Mouse (Mus musculus) heart, embryonic 11.5 days (tissue): ENCODE measurements around the gene Rbm46. TPM values are rescaled to one million over a fixed set of nuclear protein-coding genes. Genes with fewer than 3 reads are reported as not detected.

ENCODE experiments used
- ATAC-seq: fragments of 200-750 bp; cut with Nextera tagmentation; replicated peaks from 2 replicates; pipeline ENCODE4 v1.8.0; 2017; ENCODE audit warnings: moderate library complexity; ENCODE audit not compliant: insufficient number of reproducible peaks, low FRiP score, low TSS enrichment
- H3K27ac ChIP-seq: fragments of 300-500 bp; sonication (generic); 2 replicates; pipeline ENCODE4 v1.5.1; 2014; ENCODE audit warnings: mild to moderate bottlenecking, low read depth, low read length
- H3K27me3 ChIP-seq: fragments of 300-500 bp; sonication (generic); 2 replicates; pipeline ENCODE4 v1.6.1; 2014; ENCODE audit warnings: mild to moderate bottlenecking, low read length, mixed read lengths; ENCODE audit not compliant: control insufficient read depth, insufficient read depth
- H3K36me3 ChIP-seq: fragments of 300-500 bp; sonication (generic); 2 replicates; pipeline ENCODE4 v1.6.1; 2014; ENCODE audit warnings: mild to moderate bottlenecking, low read length, moderate library complexity, mixed read lengths; ENCODE audit not compliant: control insufficient read depth, insufficient read depth
- H3K4me1 ChIP-seq: fragments of 300-500 bp; sonication (generic); 2 replicates; pipeline ENCODE4 v1.6.1; 2014; ENCODE audit warnings: low read length; ENCODE audit not compliant: control insufficient read depth, insufficient read depth
- H3K4me2 ChIP-seq: fragments of 300-500 bp; sonication (generic); 2 replicates; pipeline ENCODE4 v1.6.1; 2014; ENCODE audit warnings: mild to moderate bottlenecking, moderate library complexity
- H3K4me3 ChIP-seq: fragments of 300-500 bp; sonication (generic); 2 replicates; pipeline ENCODE4 v1.5.1; 2014; ENCODE audit warnings: low read depth, low read length
- H3K9ac ChIP-seq: fragments of 300-500 bp; sonication (generic); 2 replicates; pipeline ENCODE4 v1.6.1; 2014; ENCODE audit warnings: mild to moderate bottlenecking, low read depth, low read length, moderate library complexity
- H3K9me3 ChIP-seq: fragments of 300-500 bp; sonication (generic); replicated peaks from 2 replicates; pipeline ENCODE4 v1.6.1; 2016; ENCODE audit warnings: low read length; ENCODE audit not compliant: control insufficient read depth
- WGBS: fragments of 180-500 bp; shearing (Covaris S2); extraction: QIAGEN DNeasy Blood & Tissue Kit; methylation state at CpG from one replicate; pipeline ENCODE4 v1.1.7; 2014; ENCODE audit not compliant: insufficient replicate concordance; 5-methylcytosine and 5-hydroxymethylcytosine counted together
- polyA plus RNA-seq: library from polyadenylated mRNA; unstranded; fragments of >200 nt; fragmentation: Nextera tagmentation; extraction: Ambion mirVana; gene quantifications from 2 replicates; pipeline ENCODE4 v1.2.1, GENCODE M21; 2014

The Rbm46 gene
- polyA plus RNA-seq, 1 experiment from 2014 or later, result 1.9 TPM

DNA sequence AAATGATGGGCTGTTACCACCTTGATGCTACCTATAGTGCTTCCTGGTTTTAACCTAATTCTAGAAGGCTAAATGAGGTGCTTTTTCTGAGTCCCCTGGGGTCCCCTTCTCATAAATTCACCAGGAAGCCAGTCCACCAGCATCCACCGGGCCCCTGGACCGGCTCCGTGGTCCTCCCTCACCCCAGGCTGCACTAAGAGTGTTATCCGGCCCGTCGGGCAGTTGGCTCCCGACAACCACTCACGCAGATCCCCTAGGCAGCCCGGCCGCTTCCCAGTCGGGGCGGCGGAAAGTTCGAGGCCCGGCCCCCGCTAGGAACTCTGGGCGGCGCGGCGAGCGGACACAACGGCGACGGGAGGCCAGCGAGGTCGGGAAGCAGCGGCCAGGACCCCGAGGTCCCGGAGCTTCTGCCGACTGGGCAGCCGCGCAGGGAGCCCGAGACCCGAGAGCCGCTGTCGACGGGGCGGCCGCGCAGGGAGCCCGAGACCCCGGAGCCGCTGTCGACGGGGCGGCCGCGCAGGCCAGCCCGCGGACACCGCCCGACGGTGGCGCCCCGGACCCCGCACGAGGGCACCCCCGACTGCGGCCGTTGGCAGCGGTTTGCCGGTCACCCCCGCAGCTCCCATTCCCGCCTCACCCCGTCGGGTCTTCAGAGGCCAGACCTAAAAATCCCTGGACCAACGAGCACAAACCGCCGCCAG lies 462 bp downstream of the Rbm46 start:
- no peak; the same call in 1 of the 2 replicates for ATAC-seq
- Histone ChIP-seq H3K36me3 (no peaks in the 10 kb centered on the region), H3K4me1 (no peaks in the 10 kb centered on the region), H3K9ac (peak overlapping the region; percentile 44; the same call in 1 of the 2 replicates), H3K4me3 (peak overlapping the region; percentile 45), H3K27me3 (peaks cover 16% of the 10 kb centered on the region), H3K9me3 (no peaks in the 10 kb centered on the region), H3K27ac (no peak overlapping the region), H3K4me2 (peak overlapping the region; percentile 67)
- 19% methylated on average over 51 of the region's 69 CpGs for WGBS

DNA sequence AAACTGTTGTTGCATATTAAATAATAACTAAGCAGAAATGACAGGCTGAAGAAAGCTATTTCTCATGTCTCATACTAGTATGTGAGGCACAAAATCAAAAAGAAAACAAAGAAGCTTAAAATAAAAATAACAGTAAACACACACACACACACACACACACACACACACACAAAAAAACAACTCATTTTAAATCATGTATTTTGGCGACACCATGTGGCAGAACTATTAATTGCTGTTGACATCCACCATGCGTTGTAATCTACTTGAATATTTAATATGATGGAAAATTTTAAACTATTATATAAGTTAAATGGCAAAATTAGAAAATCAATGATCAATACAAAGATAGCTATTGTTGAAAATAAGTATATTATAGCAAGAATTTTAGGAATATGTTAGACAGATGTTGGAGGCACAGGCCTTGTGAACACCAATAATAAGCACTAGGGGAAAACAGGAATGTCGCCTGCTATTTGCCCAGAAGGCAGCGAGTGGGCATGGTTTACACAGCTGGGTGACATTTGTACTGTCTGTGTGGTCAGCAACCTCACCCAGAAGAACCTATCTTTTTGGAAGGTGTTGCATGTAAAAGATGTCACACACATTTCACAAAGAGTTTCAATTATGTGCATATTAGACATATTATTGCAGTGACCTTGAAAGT lies 18.7 kb downstream of the Rbm46 start:
- no peak for ATAC-seq
- Histone ChIP-seq H3K27me3 (no peaks in the 10 kb centered on the region), H3K4me3 (no peak overlapping the region), H3K4me1 (no peaks in the 10 kb centered on the region), H3K27ac (no peak overlapping the region), H3K36me3 (no peaks in the 10 kb centered on the region), H3K9me3 (no peaks in the 10 kb centered on the region), H3K4me2 (no peak overlapping the region), H3K9ac (no peak overlapping the region)
- 27% methylated on average over 4 of the region's 4 CpGs for WGBS

GRCm38 (mm10) chr3:82825165-82825564 lies 51.1 kb downstream of the Rbm46 start:
- ATAC-seq, result no peak

DNA sequence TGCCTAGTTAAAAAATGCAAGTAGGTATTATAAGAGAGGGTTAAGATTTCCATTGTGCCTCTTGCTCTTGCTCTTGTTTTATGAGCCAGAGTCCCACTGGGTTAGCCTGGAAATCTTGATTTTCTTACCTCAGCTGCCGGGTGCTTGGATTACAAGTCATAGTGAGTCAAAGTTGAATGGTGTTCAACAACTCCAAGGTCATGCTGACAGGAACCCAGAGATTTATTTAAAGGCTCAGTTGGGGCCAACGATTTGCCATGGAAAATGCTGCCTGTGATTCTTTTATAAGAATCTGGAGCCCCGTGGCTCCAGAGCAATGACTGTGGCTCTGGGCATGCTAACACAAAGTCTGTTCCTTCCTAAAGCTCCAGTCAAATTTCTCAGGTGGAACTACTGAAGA lies 64.4 kb downstream of the Rbm46 start:
- Histone ChIP-seq H3K27ac (no peak overlapping the region), H3K27me3 (no peaks in the 10 kb centered on the region), H3K36me3 (no peaks in the 10 kb centered on the region), H3K4me2 (no peak overlapping the region), H3K4me3 (no peak overlapping the region), H3K9me3 (no peaks in the 10 kb centered on the region), H3K4me1 (no peaks in the 10 kb centered on the region), H3K9ac (no peak overlapping the region)
- no peak for ATAC-seq
- WGBS, result 80% methylated on average over 3 of the region's 3 CpGs

More at GRCm38 (mm10) chr3:82825165-82825564, 51.1 kb downstream of the Rbm46 start:
- H3K4me3 ChIP-seq, result no peak overlapping the region
- H3K4me2 ChIP-seq, result no peak overlapping the region
- no peaks in the 10 kb centered on the region for H3K36me3 ChIP-seq
- no peak overlapping the region for H3K9ac ChIP-seq
- no peaks in the 10 kb centered on the region for H3K27me3 ChIP-seq
- no peaks in the 10 kb centered on the region for H3K4me1 ChIP-seq
- H3K27ac ChIP-seq, result no peak overlapping the region
- no peaks in the 10 kb centered on the region for H3K9me3 ChIP-seq
- WGBS, result 82% methylated on average over 9 of the region's 9 CpGs

DNA sequence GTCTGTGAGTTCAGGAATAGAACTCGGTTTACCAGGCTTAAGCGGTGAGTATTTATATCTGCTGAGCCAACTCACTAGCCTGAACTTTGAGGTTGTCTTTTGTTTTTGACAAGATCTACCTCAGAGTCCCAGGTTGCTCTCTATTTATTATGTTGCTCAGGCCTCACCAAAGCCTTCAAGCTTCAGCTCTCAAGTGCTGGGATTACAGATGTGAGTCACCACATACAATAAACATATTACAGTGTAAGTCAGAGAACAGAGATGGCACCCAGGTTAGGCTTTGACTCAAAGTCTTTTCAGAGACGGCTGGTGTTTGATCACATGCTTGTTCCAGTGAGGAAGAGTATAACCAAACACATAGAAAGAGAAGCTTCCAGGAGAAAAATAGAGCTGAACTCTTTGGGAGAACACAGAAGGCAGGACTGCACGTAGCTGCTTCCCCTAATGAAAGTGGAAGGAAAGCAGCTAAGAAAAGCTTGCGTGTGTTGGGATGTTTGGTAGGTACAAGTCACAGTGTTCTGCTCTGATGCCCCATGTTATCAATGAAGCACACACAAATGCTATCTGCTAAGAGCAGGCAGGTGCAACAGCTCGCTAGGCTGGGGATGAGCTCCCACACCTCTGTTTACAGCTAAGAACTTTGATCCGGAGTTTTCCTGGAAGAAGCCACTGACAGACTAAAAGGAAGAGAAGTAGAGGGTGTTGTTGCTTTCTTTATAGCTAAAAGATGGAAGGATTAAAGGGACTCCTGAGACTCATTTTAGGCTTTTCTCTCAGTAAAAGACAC lies 65.8 kb downstream of the Rbm46 start:
- 81% methylated on average over 7 of the region's 7 CpGs for WGBS
- Histone ChIP-seq H3K9ac (no peak overlapping the region), H3K4me2 (no peak overlapping the region), H3K4me3 (no peak overlapping the region), H3K9me3 (no peaks in the 10 kb centered on the region), H3K27ac (no peak overlapping the region), H3K27me3 (no peaks in the 10 kb centered on the region), H3K36me3 (no peaks in the 10 kb centered on the region), H3K4me1 (no peaks in the 10 kb centered on the region)
- ATAC-seq, result no peak

- no peak overlapping the region for H3K9ac ChIP-seq
- H3K27me3 ChIP-seq, result no peaks in the 10 kb centered on the region
- no peak overlapping the region for H3K4me3 ChIP-seq
- H3K4me2 ChIP-seq, result no peak overlapping the region
- H3K36me3 ChIP-seq, result no peaks in the 10 kb centered on the region
- ATAC-seq, result no peak
- H3K9me3 ChIP-seq, result no peaks in the 10 kb centered on the region
- WGBS, result 78% methylated on average over 7 of the region's 7 CpGs
- H3K27ac ChIP-seq, result no peak overlapping the region
- H3K4me1 ChIP-seq, result no peaks in the 10 kb centered on the region
Measured at GRCm38 (mm10) chr3:82809769-82810168, 66.5 kb downstream of the Rbm46 start.

DNA sequence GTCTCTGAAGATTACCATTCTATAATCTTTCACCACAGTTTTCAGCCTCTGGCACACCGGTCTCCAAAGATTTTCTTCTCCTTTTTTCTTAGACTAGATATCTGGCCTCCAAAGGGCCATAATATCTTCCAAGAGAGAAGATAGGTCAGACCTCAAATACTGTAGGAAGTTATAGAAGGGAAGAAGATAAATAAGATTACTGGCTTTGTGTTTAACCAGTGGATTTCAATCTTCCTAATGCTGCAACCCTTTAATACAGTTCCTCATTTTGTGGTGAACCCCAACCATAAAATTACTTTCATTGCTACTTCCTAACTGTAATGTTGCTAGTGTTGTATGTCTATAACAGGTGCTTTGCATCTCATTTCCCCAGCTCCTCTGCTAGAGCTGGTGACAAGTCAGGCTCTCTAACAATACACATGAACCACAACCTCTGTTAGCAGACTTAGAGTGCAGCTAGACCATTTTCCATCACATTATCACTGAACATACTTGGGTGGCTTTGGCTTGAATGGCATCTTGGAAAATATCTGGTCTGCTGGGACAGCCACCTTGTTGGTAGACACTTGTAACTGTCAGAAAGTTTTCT lies 67.9 kb downstream of the Rbm46 start:
- 63% methylated on average over 1 of the region's 1 CpGs for WGBS
- no peak overlapping the region for H3K9ac ChIP-seq
- ATAC-seq, result no peak

DNA sequence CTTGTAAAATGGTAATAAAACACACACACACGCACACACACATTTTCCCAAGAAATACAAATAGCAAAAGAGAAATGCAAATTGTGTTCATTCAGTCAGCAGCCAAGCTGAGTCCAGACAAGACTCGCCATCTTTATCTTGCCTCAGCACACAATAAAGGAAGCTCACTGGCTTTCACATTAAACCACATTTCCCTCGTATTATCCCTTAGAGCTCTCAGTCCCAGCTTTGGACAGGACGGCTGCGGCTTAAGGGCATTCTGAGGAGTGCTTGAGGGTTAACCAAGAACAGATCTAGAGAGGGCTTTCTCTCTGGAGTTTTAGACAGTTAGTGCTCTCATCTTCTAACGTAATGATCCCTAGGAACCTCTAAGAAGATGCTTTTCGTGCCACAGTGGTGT lies 71.0 kb downstream of the Rbm46 start:
- ATAC-seq, result no peak
- no peaks in the 10 kb centered on the region for H3K36me3 ChIP-seq
- 77% methylated on average over 7 of the region's 7 CpGs for WGBS
- no peak overlapping the region for H3K9ac ChIP-seq
- no peak overlapping the region for H3K4me3 ChIP-seq
- no peak overlapping the region for H3K27ac ChIP-seq
- no peaks in the 10 kb centered on the region for H3K4me1 ChIP-seq
- no peaks in the 10 kb centered on the region for H3K27me3 ChIP-seq
- H3K4me2 ChIP-seq, result no peak overlapping the region
- H3K9me3 ChIP-seq, result no peaks in the 10 kb centered on the region

More for the DNA sequence above, 67.9 kb downstream of the Rbm46 start:
- H3K27ac ChIP-seq, result no peak overlapping the region
- H3K36me3 ChIP-seq, result no peaks in the 10 kb centered on the region
- H3K4me1 ChIP-seq, result no peaks in the 10 kb centered on the region
- H3K4me2 ChIP-seq, result no peak overlapping the region
- H3K4me3 ChIP-seq, result no peak overlapping the region
- H3K9me3 ChIP-seq, result no peaks in the 10 kb centered on the region
- no peaks in the 10 kb centered on the region for H3K27me3 ChIP-seq
